Mouse (Mus musculus): Measurements from ENCODE around the gene Vmn2r15. TPM values are rescaled to one million over a fixed set of nuclear protein-coding genes. Genes with fewer than 3 reads are reported as not detected.

Gene Vmn2r15
- not detected in 2 replicates for polyA plus RNA-seq (2015; fragmentation: Nextera tagmentation; extraction: Ambion mirVana)

GRCm38 (mm10) chr5:109297544-109297943 is at the start of gene Vmn2r15:
Gene Vmn2r15 (minus strand): TSS chr5:109297644.
- ATAC-seq (ENCODE audit: borderline replicate concordance, extremely low read depth, low FRiP score, low TSS enrichment), result no peak
- WGBS, result 47% methylated on average over 3 of the region's 3 CpGs
- no peak within 1 kb of the TSS for H3K4me3 ChIP-seq

DNA sequence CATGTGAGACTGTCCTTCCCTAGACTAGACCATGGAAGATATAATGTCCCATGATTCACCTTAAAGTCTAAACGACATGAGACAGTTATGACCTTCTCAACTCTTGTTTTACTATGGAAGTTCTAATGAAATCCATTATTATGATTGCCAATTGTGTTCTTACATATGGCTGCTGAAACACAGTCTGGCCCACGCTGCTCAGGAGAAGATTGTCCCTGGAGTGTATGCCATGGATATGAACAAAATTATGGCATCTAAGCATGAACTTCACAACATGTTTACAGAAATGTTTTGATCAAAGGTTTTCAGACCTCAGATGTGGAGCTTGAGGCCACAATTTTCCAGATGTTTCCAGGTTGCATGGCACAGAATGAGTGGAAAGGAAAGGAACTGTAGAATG is 32.4 kb upstream of the Vmn2r15 start, which contains the start of gene Vmn2r16:
TSS of gene Vmn2r16 (plus strand) at position 301 of the 400 bp plus-strand sequence.
- no peaks in the 10 kb centered on the region for H3K27me3 ChIP-seq
- ATAC-seq (ENCODE audit: borderline replicate concordance, extremely low read depth, low FRiP score, low TSS enrichment), result no peak
- H3K36me3 ChIP-seq, result no peaks in the 10 kb centered on the region
- no peak within 1 kb of the TSS for H3K4me3 ChIP-seq
- H3K9me3 ChIP-seq, result no peaks in the 10 kb centered on the region
- H3K9ac ChIP-seq, result no peak within 1 kb of the TSS
- no peaks in the 10 kb centered on the region for H3K4me1 ChIP-seq
- 44% methylated on average over 2 of the region's 2 CpGs for WGBS
- H3K27ac ChIP-seq, result no peak within 1 kb of the TSS
- no peak within 1 kb of the TSS for H3K4me2 ChIP-seq

More at GRCm38 (mm10) chr5:109297544-109297943, at the start of gene Vmn2r15:
- H3K9ac ChIP-seq, result no peak within 1 kb of the TSS
- H3K4me2 ChIP-seq, result no peak within 1 kb of the TSS
- H3K9me3 ChIP-seq, result no peaks in the 10 kb centered on the region
- no peak within 1 kb of the TSS for H3K27ac ChIP-seq
- no peaks in the 10 kb centered on the region for H3K4me1 ChIP-seq
- no peaks in the 10 kb centered on the region for H3K27me3 ChIP-seq
- no peaks in the 10 kb centered on the region for H3K36me3 ChIP-seq

DNA sequence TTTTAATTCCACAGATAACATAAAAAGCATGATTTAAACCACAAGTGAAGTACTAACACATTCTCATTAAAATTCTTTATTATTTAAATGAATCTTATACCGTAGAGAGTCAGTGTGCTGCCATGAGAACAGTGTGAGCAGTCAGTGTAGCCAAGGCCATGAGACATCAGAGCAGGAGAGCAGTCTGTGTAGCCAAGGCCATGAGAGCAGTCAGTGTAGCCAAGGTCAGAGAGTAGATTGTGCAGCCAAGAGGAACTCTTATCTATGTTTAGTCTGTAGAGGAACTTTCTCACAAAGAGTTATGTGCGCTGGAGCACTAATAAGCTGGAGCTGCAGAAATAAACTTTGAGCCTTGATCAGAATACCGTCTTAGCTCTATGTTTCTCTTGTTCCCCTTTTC is 2.8 kb downstream of the Vmn2r15 start:
- Histone ChIP-seq H3K4me3 (no peak overlapping the region), H3K9ac (no peak overlapping the region), H3K27ac (no peak overlapping the region), H3K4me1 (no peaks in the 10 kb centered on the region), H3K9me3 (no peaks in the 10 kb centered on the region), H3K27me3 (no peaks in the 10 kb centered on the region), H3K4me2 (no peak overlapping the region), H3K36me3 (no peaks in the 10 kb centered on the region)
- 67% methylated on average over 3 of the region's 3 CpGs for WGBS
- no peak for ATAC-seq (ENCODE audit: borderline replicate concordance, extremely low read depth, low FRiP score, low TSS enrichment)

Other genes starting within 250 kb of the Vmn2r15 start
- not detected in 2 replicates for gene Vmn2r11, start 238.1 kb downstream of the Vmn2r15 start, polyA plus RNA-seq (2015; fragmentation: Nextera tagmentation; extraction: Ambion mirVana)
- gene Vmn2r12, start 199.7 kb downstream of the Vmn2r15 start, polyA plus RNA-seq (2015; fragmentation: Nextera tagmentation; extraction: Ambion mirVana), result not detected in 2 replicates
- gene Vmn2r13, start 105.4 kb downstream of the Vmn2r15 start, polyA plus RNA-seq (2015; fragmentation: Nextera tagmentation; extraction: Ambion mirVana), result not detected in 2 replicates
- gene Vmn2r14, start 72.9 kb downstream of the Vmn2r15 start, polyA plus RNA-seq (2015; fragmentation: Nextera tagmentation; extraction: Ambion mirVana), result not detected in 2 replicates
- gene Vmn2r16, start 32.5 kb upstream of the Vmn2r15 start, polyA plus RNA-seq (2015; fragmentation: Nextera tagmentation; extraction: Ambion mirVana), result not detected in 2 replicates
- gene Vmn2r17, start 122.0 kb upstream of the Vmn2r15 start, polyA plus RNA-seq (2015; fragmentation: Nextera tagmentation; extraction: Ambion mirVana), result not detected in 2 replicates